Mouse (Mus musculus): ENCODE data around the gene Cacna2d1.

- no peak for TF ChIP-seq GATA1 (IDR thresholded peaks at IDR 0.05; ENCODE audit: borderline replicate concordance, low read length)
- TF ChIP-seq FLI1 (IDR thresholded peaks at IDR 0.05; ENCODE audit: low read length), result no peak
Observed at GRCm38 (mm10) chr5:16294708-16295107, 360.2 kb downstream of the Cacna2d1 start.

All from megakaryocyte, embryonic 14.5 days (primary cell).